Comparison of ENCODE assay signal across 8 mouse cellular contexts in genomic region chr13:111489502-111489801, GRCm38 (mm10). TPM values are rescaled to one million over a fixed set of nuclear protein-coding genes. Genes with fewer than 3 reads are reported as not detected.
A peak's percentile ranks its signal among the peaks of the same experiment; 100 is the strongest.
DNase-seq lines count a peak whose midpoint lies in the region; ATAC-seq and TF ChIP-seq lines count a peak whose summit lies in the region.

No protein-coding gene starts in this region.

- TF ChIP-seq POLR2A in cortical plate, adult 2 months (IDR thresholded peaks at IDR 0.05; ENCODE audit: extremely low read depth, insufficient read depth, low read length): no peak

- intact Hi-C loops in gastrocnemius, postnatal 14 days (cut with DNase I; ENCODE audit: low total_unique reads): no loop called here

- no peak for TF ChIP-seq CTCF in heart, postnatal 0 days (IDR thresholded peaks at IDR 0.05; ENCODE audit: low read depth)
- TF ChIP-seq CTCF in cortical plate, adult 2 months (IDR thresholded peaks at IDR 0.05; ENCODE audit: extremely low read depth, insufficient read depth, low read length): no peak

- no peak for TF ChIP-seq EP300 in heart, postnatal 0 days (IDR thresholded peaks at IDR 0.05; ENCODE audit: low read depth)

- peak overlapping the region; percentile 91 for H3K4me2 ChIP-seq in heart, postnatal 0 days (ENCODE audit: low read depth, low read length)
- peak overlapping the region; percentile 74; the same call in 1 of the 2 replicates for H3K4me2 ChIP-seq in intestine, embryonic 15.5 days (replicated peaks)
- peak overlapping the region; percentile 96 for H3K4me2 ChIP-seq in midbrain, embryonic 15.5 days

- H3K27ac ChIP-seq in heart, postnatal 0 days (ENCODE audit: low read depth): peak overlapping the region; percentile 97
- H3K27ac ChIP-seq in cortical plate, adult 2 months (ENCODE audit: insufficient read depth, low read length): peak overlapping the region; percentile 71; the same call in 1 of the 2 replicates
- peak overlapping the region; percentile 97 for H3K27ac ChIP-seq in intestine, embryonic 15.5 days
- peak overlapping the region; percentile 95 for H3K27ac ChIP-seq in midbrain, embryonic 15.5 days

- WGBS in heart, postnatal 0 days: 0% methylated on average over 20 of the region's 33 CpGs
- 0% methylated on average over 7 of the region's 33 CpGs for WGBS in intestine, embryonic 15.5 days
- WGBS in midbrain, embryonic 15.5 days: under 1% methylated on average over 29 of the region's 33 CpGs

- peak overlapping the region; percentile 94 for H3K4me3 ChIP-seq in heart, postnatal 0 days (ENCODE audit: low read depth, low read length)
- peak overlapping the region; percentile 31 for H3K4me3 ChIP-seq in cortical plate, adult 2 months (ENCODE audit: insufficient read depth, low read length)
- H3K4me3 ChIP-seq in intestine, embryonic 15.5 days (replicated peaks): peak overlapping the region; percentile 73
- peak overlapping the region; percentile 85 for H3K4me3 ChIP-seq in midbrain, embryonic 15.5 days

- DNase-seq in heart, postnatal 0 days (ENCODE audit: low spot score): no peak
- no peak for DNase-seq in heart, postnatal 4 days
- no peak for DNase-seq in left cerebral cortex, adult 9 months (ENCODE audit: low spot score in 2 of 2)
- no peak for DNase-seq in gastrocnemius, postnatal 14 days
- DNase-seq in frontal cortex, postnatal 36 days (ENCODE audit: low spot score in 2 of 2): no peak

- H3K36me3 ChIP-seq in heart, postnatal 0 days (replicated peaks; ENCODE audit: control insufficient read depth, insufficient read depth, low read length): no peaks in the 10 kb centered on the region
- no peaks in the 10 kb centered on the region for H3K36me3 ChIP-seq in intestine, embryonic 15.5 days
- H3K36me3 ChIP-seq in midbrain, embryonic 15.5 days (replicated peaks): no peaks in the 10 kb centered on the region

- peaks cover 14% of the 10 kb centered on the region; the same call in 1 of the 2 replicates for H3K4me1 ChIP-seq in heart, postnatal 0 days (ENCODE audit: control insufficient read depth, insufficient read depth)
- H3K4me1 ChIP-seq in cortical plate, adult 2 months (ENCODE audit: control insufficient read depth, insufficient read depth, low read length): no peaks in the 10 kb centered on the region; the same call in 1 of the 2 replicates
- H3K4me1 ChIP-seq in intestine, embryonic 15.5 days (replicated peaks): peaks cover 10% of the 10 kb centered on the region; the same call in 1 of the 2 replicates
- peaks cover 37% of the 10 kb centered on the region for H3K4me1 ChIP-seq in midbrain, embryonic 15.5 days

- H3K9me3 ChIP-seq in heart, postnatal 0 days (replicated peaks; ENCODE audit: control insufficient read depth, low read length): no peaks in the 10 kb centered on the region
- no peaks in the 10 kb centered on the region for H3K9me3 ChIP-seq in intestine, embryonic 15.5 days
- no peaks in the 10 kb centered on the region for H3K9me3 ChIP-seq in midbrain, embryonic 15.5 days

- peak overlapping the region; percentile 94 for H3K9ac ChIP-seq in heart, postnatal 0 days (replicated peaks; ENCODE audit: low read depth, low read length)
- peak overlapping the region; percentile 98 for H3K9ac ChIP-seq in intestine, embryonic 15.5 days
- H3K9ac ChIP-seq in midbrain, embryonic 15.5 days: peak overlapping the region; percentile 69

- 0 out of 2 replicates have a peak, but pooled peaks cover 17% of the 10 kb centered on the region for H3K27me3 ChIP-seq in heart, postnatal 0 days (ENCODE audit: control insufficient read depth, insufficient read depth, low read length)
- 0 out of 2 replicates have a peak, but pooled peaks cover 4% of the 10 kb centered on the region for H3K27me3 ChIP-seq in intestine, embryonic 15.5 days (replicated peaks)
- peaks cover 22% of the 10 kb centered on the region for H3K27me3 ChIP-seq in midbrain, embryonic 15.5 days (replicated peaks)

- ATAC-seq in heart, postnatal 0 days (ENCODE audit: insufficient read depth, low read depth): peak; percentile 5
- no peak; the same call in 1 of the 2 replicates for ATAC-seq in intestine, embryonic 15.5 days
- peak; percentile 81 for ATAC-seq in midbrain, embryonic 15.5 days (replicated peaks)

RNA-seq across cellular contexts. Expression of gene Gpbp1, which starts 0.5 kb away (rescaled TPM):
- 21.8 and 22.1 TPM in 2 replicates for total RNA-seq in heart, postnatal 0 days (2014; rRNA removed; ENCODE audit: low replicate concordance)
- 40.3 and 44.3 TPM in 2 replicates for polyA plus RNA-seq in heart, postnatal 0 days (2015; fragmentation: Nextera tagmentation; extraction: Ambion mirVana)
- 10 to 100 TPM; 50.5 to 53.7 TPM for total RNA-seq in heart, postnatal 4 days (2021)
- polyA plus RNA-seq in cortical plate, adult 2 months (2012; rRNA removed): 45.4 and 47.8 TPM in 2 replicates
- polyA plus RNA-seq in intestine, embryonic 15.5 days (2015; fragmentation: Nextera tagmentation; extraction: Ambion mirVana): 67.8 and 80.3 TPM in 2 replicates
- 83.8 and 89.8 TPM in 2 replicates for polyA plus RNA-seq in midbrain, embryonic 15.5 days (2015; fragmentation: Nextera tagmentation; extraction: Ambion mirVana)
- 10 to 100 TPM; 40.8 to 41.1 TPM for total RNA-seq in gastrocnemius, postnatal 14 days (2021)

Comparison
In these comparisons a context has a peak if more than half of its experiments do, and no peak if none do; other contexts are left out.
1. H3K4me3 ChIP-seq: peak in every context shown above with its lines; median percentile 94 in heart, postnatal 0 days; 85 in midbrain, embryonic 15.5 days; 73 in intestine, embryonic 15.5 days; 31 in cortical plate, adult 2 months.